Mouse (Mus musculus): ENCODE measurements at regions not wholly inside any gene's neighbourhood (a gene's known extent, or its start where the extent isn't known, plus 50 kb on each side); places are given as distances from the start of the nearest gene placed in this dataset.

DNA sequence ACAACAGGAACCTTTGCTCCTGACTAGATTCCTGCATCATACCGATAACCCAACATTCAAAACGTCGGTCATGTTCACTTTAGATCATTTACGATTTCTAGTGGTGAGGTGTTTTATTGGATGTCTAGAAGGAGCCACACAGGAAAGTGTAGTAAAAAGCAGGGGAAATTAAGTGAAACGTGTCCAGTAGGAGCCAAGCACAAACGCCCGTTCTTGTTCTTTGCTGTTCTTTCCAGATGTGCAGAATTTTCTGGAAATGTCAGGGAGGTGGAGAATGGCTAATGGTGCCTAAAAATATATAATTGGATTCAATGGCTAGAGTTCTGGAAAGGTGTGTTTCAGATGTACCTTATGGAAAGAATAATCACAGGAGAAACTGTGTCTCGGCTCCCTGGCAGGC is 517.2 kb upstream of the Fat1 start:
- Histone ChIP-seq H3K4me3 (ENCODE audit: low read length) (no peak overlapping the region), H3K4me2 (ENCODE audit: low read depth, low read length) (no peak overlapping the region), H3K27ac (ENCODE audit: low read length) (no peak overlapping the region), H3K27me3 (ENCODE audit: control insufficient read depth, insufficient read depth, low read depth, low read length) (no peaks in the 10 kb centered on the region), H3K4me1 (replicated peaks; ENCODE audit: control insufficient read depth, insufficient read depth, low read length) (no peaks in the 10 kb centered on the region), H3K9me3 (ENCODE audit: control insufficient read depth, low read length) (no peaks in the 10 kb centered on the region), H3K9ac (ENCODE audit: low read length) (no peak overlapping the region), H3K36me3 (ENCODE audit: control insufficient read depth, insufficient read depth, low read length) (no peaks in the 10 kb centered on the region)
- WGBS = 81% methylated on average over 8 of the region's 8 CpGs
- ATAC-seq (ENCODE audit: low read depth) = no peak

- H3K27me3 ChIP-seq (ENCODE audit: control insufficient read depth, insufficient read depth, low read depth, low read length) = no peaks in the 10 kb centered on the region
- H3K36me3 ChIP-seq (ENCODE audit: control insufficient read depth, insufficient read depth, low read length) = no peaks in the 10 kb centered on the region
- no peak overlapping the region for H3K4me2 ChIP-seq (ENCODE audit: low read depth, low read length)
- H3K4me3 ChIP-seq (ENCODE audit: low read length) = no peak overlapping the region
- 71% methylated on average over 3 of the region's 3 CpGs for WGBS
- H3K9ac ChIP-seq (ENCODE audit: low read length) = no peak overlapping the region
- ATAC-seq (ENCODE audit: low read depth) = no peak
- H3K4me1 ChIP-seq (replicated peaks; ENCODE audit: control insufficient read depth, insufficient read depth, low read length) = no peaks in the 10 kb centered on the region
- H3K9me3 ChIP-seq (ENCODE audit: control insufficient read depth, low read length) = no peaks in the 10 kb centered on the region
- H3K27ac ChIP-seq (ENCODE audit: low read length) = no peak overlapping the region
These were observed 479.8 kb upstream of the Fat1 start for GRCm38 (mm10) chr8:44455433-44455832.

DNA sequence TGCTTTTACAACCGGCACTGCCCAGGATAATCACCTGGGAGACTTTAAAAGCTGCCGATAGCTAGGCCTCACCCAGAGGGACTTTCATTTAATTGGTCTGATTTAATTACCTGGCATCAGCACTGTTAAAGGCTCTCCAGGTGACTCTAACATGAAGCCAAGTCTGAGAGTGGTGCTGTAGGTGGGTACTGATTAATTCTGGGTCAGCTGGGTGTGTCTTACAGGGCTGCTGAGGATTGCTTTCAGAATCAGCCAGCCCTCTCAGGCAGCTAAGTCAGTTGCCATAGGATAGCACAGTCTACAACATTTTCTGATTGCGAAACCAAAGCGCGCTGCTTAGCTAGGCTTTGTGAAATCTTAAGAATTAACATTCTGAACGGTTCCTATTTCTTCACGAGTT is 478.9 kb upstream of the Fat1 start:
- Histone ChIP-seq H3K4me3 (ENCODE audit: low read length) (no peak overlapping the region), H3K4me2 (ENCODE audit: low read depth, low read length) (no peak overlapping the region), H3K9me3 (ENCODE audit: control insufficient read depth, low read length) (no peaks in the 10 kb centered on the region), H3K4me1 (replicated peaks; ENCODE audit: control insufficient read depth, insufficient read depth, low read length) (no peaks in the 10 kb centered on the region), H3K9ac (ENCODE audit: low read length) (no peak overlapping the region), H3K36me3 (ENCODE audit: control insufficient read depth, insufficient read depth, low read length) (no peaks in the 10 kb centered on the region), H3K27me3 (ENCODE audit: control insufficient read depth, insufficient read depth, low read depth, low read length) (no peaks in the 10 kb centered on the region), H3K27ac (ENCODE audit: low read length) (no peak overlapping the region)
- 0 out of 2 replicates have a peak, but pooled peaks have one; percentile 47 for ATAC-seq (ENCODE audit: low read depth)
- WGBS = 65% methylated on average over 7 of the region's 7 CpGs

- peak overlapping the region; percentile 80 for H3K27ac ChIP-seq (ENCODE audit: low read length)
- no peak overlapping the region for H3K4me2 ChIP-seq (ENCODE audit: low read depth, low read length)
- no peak overlapping the region for H3K4me3 ChIP-seq (ENCODE audit: low read length)
- H3K9me3 ChIP-seq (ENCODE audit: control insufficient read depth, low read length) = peaks cover 3% of the 10 kb centered on the region; the same call in 1 of the 2 replicates
- H3K9ac ChIP-seq (ENCODE audit: low read length) = no peak overlapping the region
- H3K27me3 ChIP-seq (ENCODE audit: control insufficient read depth, insufficient read depth, low read depth, low read length) = no peaks in the 10 kb centered on the region
- 53% methylated on average over 3 of the region's 3 CpGs for WGBS
- peak; percentile 82 for ATAC-seq (ENCODE audit: low read depth)
- H3K36me3 ChIP-seq (ENCODE audit: control insufficient read depth, insufficient read depth, low read length) = no peaks in the 10 kb centered on the region
- no peaks in the 10 kb centered on the region for H3K4me1 ChIP-seq (replicated peaks; ENCODE audit: control insufficient read depth, insufficient read depth, low read length)
These were observed 468.7 kb upstream of the Fat1 start for GRCm38 (mm10) chr8:44466409-44467078.

- WGBS = 68% methylated on average over 1 of the region's 1 CpGs
- Histone ChIP-seq H3K9ac (ENCODE audit: low read length) (no peak overlapping the region), H3K36me3 (ENCODE audit: control insufficient read depth, insufficient read depth, low read length) (no peaks in the 10 kb centered on the region), H3K27ac (ENCODE audit: low read length) (no peak overlapping the region), H3K27me3 (ENCODE audit: control insufficient read depth, insufficient read depth, low read depth, low read length) (no peaks in the 10 kb centered on the region), H3K4me3 (ENCODE audit: low read length) (no peak overlapping the region), H3K4me1 (replicated peaks; ENCODE audit: control insufficient read depth, insufficient read depth, low read length) (no peaks in the 10 kb centered on the region), H3K9me3 (ENCODE audit: control insufficient read depth, low read length) (no peaks in the 10 kb centered on the region), H3K4me2 (ENCODE audit: low read depth, low read length) (no peak overlapping the region)
- no peak for ATAC-seq (ENCODE audit: low read depth)
These were observed 422.4 kb upstream of the Fat1 start for GRCm38 (mm10) chr8:44512876-44513275.

- Histone ChIP-seq H3K27me3 (ENCODE audit: control insufficient read depth, insufficient read depth, low read depth, low read length) (no peaks in the 10 kb centered on the region), H3K4me2 (ENCODE audit: low read depth, low read length) (no peak overlapping the region), H3K4me1 (replicated peaks; ENCODE audit: control insufficient read depth, insufficient read depth, low read length) (peaks cover 3% of the 10 kb centered on the region), H3K9ac (ENCODE audit: low read length) (no peak overlapping the region), H3K27ac (ENCODE audit: low read length) (peak overlapping the region; percentile 55), H3K36me3 (ENCODE audit: control insufficient read depth, insufficient read depth, low read length) (no peaks in the 10 kb centered on the region), H3K4me3 (ENCODE audit: low read length) (no peak overlapping the region), H3K9me3 (ENCODE audit: control insufficient read depth, low read length) (no peaks in the 10 kb centered on the region)
- ATAC-seq (ENCODE audit: low read depth) = peak; percentile 84
These were observed 409.3 kb upstream of the Fat1 start for GRCm38 (mm10) chr8:44525915-44526314.

DNA sequence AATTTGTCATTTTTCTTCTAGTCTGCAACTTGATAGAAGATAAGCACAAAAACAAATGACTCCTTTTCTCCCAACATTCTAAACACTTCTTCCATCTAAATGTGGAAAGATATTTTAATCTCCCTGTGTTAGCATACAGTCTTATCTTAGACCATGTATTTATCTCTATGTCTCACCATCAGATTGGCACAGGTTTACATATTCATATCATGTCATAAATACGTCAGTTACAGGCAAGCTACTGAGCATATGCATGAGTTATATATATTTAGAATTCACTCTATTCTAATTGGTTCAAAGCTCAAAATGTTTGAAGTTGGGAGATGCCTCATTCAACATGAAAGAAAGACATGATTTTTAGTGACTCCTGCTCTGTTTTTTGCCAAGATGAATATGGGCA is 405.6 kb upstream of the Fat1 start:
- H3K4me1 ChIP-seq (replicated peaks; ENCODE audit: control insufficient read depth, insufficient read depth, low read length) = peaks cover 3% of the 10 kb centered on the region
- H3K4me2 ChIP-seq (ENCODE audit: low read depth, low read length) = no peak overlapping the region
- no peak for ATAC-seq (ENCODE audit: low read depth)
- no peak overlapping the region for H3K9ac ChIP-seq (ENCODE audit: low read length)
- no peak overlapping the region for H3K4me3 ChIP-seq (ENCODE audit: low read length)
- no peaks in the 10 kb centered on the region for H3K27me3 ChIP-seq (ENCODE audit: control insufficient read depth, insufficient read depth, low read depth, low read length)
- H3K27ac ChIP-seq (ENCODE audit: low read length) = no peak overlapping the region
- H3K9me3 ChIP-seq (ENCODE audit: control insufficient read depth, low read length) = no peaks in the 10 kb centered on the region
- no peaks in the 10 kb centered on the region for H3K36me3 ChIP-seq (ENCODE audit: control insufficient read depth, insufficient read depth, low read length)
- 53% methylated on average over 1 of the region's 1 CpGs for WGBS

DNA sequence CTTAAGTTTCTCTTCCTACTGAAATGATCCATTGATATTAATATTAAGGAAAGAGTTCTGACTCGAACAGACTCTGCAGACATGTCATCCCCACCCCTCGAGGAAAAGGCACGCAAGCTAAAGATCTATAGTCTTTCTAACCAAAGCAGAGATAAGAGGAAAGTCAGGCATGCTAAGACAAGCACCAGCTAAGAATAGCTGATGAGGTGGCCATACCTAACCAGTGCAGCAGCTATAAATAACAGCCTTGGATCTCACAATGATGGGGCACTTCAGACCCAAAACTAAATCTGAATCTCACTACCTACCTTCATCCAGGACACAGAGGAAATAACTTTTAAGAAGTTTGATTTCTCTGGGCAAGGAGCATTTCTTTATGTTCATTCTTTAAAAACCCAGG is 386.4 kb upstream of the Fat1 start:
- WGBS = 60% methylated on average over 3 of the region's 3 CpGs
- no peaks in the 10 kb centered on the region for H3K9me3 ChIP-seq (ENCODE audit: control insufficient read depth, low read length)
- H3K4me2 ChIP-seq (ENCODE audit: low read depth, low read length) = no peak overlapping the region
- no peak for ATAC-seq (ENCODE audit: low read depth)
- H3K36me3 ChIP-seq (ENCODE audit: control insufficient read depth, insufficient read depth, low read length) = no peaks in the 10 kb centered on the region
- H3K27ac ChIP-seq (ENCODE audit: low read length) = no peak overlapping the region
- no peak overlapping the region for H3K4me3 ChIP-seq (ENCODE audit: low read length)
- H3K9ac ChIP-seq (ENCODE audit: low read length) = no peak overlapping the region
- H3K4me1 ChIP-seq (replicated peaks; ENCODE audit: control insufficient read depth, insufficient read depth, low read length) = no peaks in the 10 kb centered on the region
- H3K27me3 ChIP-seq (ENCODE audit: control insufficient read depth, insufficient read depth, low read depth, low read length) = no peaks in the 10 kb centered on the region

DNA sequence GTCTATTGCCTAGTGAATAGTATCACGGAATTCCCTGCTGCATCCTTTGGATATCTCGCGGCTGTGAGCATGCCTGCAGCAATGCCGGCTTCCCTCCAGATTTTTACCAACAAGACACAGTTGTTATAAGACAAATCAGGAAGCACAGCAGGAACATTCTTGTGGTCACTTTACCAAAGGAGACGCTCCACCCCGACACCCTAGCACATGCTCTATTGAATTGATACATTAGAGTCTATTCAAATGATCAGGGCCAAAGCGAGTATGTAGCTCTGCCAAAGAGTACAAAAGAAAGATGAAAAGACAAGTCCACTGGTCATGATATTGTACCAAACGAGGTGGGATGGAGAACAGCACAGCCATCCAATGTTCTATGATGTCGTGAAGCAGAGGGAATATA is 376.1 kb upstream of the Fat1 start:
- Histone ChIP-seq H3K9ac (ENCODE audit: low read length) (no peak overlapping the region), H3K4me1 (replicated peaks; ENCODE audit: control insufficient read depth, insufficient read depth, low read length) (no peaks in the 10 kb centered on the region), H3K27ac (ENCODE audit: low read length) (no peak overlapping the region), H3K27me3 (ENCODE audit: control insufficient read depth, insufficient read depth, low read depth, low read length) (no peaks in the 10 kb centered on the region), H3K9me3 (ENCODE audit: control insufficient read depth, low read length) (no peaks in the 10 kb centered on the region), H3K4me2 (ENCODE audit: low read depth, low read length) (no peak overlapping the region), H3K36me3 (ENCODE audit: control insufficient read depth, insufficient read depth, low read length) (no peaks in the 10 kb centered on the region), H3K4me3 (ENCODE audit: low read length) (no peak overlapping the region)
- 85% methylated on average over 9 of the region's 9 CpGs for WGBS
- ATAC-seq (ENCODE audit: low read depth) = no peak
